Mouse (Mus musculus) CH12F3 (cell line): ENCODE results near the gene Magix.

Source experiments
- in situ Hi-C: fragments of 300-500 bp; cut with MboI; formaldehyde crosslinking; loops from 2 replicates; pipeline ENCODE4 v1.14.3; 2020; ENCODE audit warnings: low sequenced_read_pairs

Gene Magix

GRCm38 (mm10) chrX:7675001-7675380 is 6.1 kb downstream of the Magix start:
- in situ Hi-C loops: loop anchor here (25.0 kb wide), 1 partner anchor 213 kb away; no protein-coding TSS in a partner anchor

GRCm38 (mm10) chrX:7674284-7675000 is 6.6 kb downstream of the Magix start:
- in situ Hi-C loops: no loop called here

- in situ Hi-C loops: no loop called here
These were observed 7.3 kb downstream of the Magix start for GRCm38 (mm10) chrX:7673578-7674281.

GRCm38 (mm10) chrX:7672739-7673138 is 8.3 kb downstream of the Magix start:
- in situ Hi-C loops: no loop called here

GRCm38 (mm10) chrX:7670921-7671623 is 10.0 kb downstream of the Magix start, which contains the start of gene Plp2:
Gene Plp2 (minus strand): TSS chrX:7671390.
- in situ Hi-C loops: no loop called here

GRCm38 (mm10) chrX:7670390-7670881 is 10.6 kb downstream of the Magix start:
- in situ Hi-C loops: no loop called here

- in situ Hi-C loops: no loop called here
These were observed 15.1 kb downstream of the Magix start for GRCm38 (mm10) chrX:7665739-7666502.

- in situ Hi-C loops: no loop called here
These were observed 16.3 kb downstream of the Magix start for GRCm38 (mm10) chrX:7664791-7665190.

GRCm38 (mm10) chrX:7662936-7663335 is 18.1 kb downstream of the Magix start:
- in situ Hi-C loops: no loop called here

GRCm38 (mm10) chrX:7661086-7661485 is 20.0 kb downstream of the Magix start:
- in situ Hi-C loops: no loop called here

- in situ Hi-C loops: no loop called here
These were observed 22.1 kb downstream of the Magix start for GRCm38 (mm10) chrX:7658785-7659589.

GRCm38 (mm10) chrX:7658031-7658784 is 22.8 kb downstream of the Magix start:
- in situ Hi-C loops: no loop called here

GRCm38 (mm10) chrX:7657221-7657639 is 23.8 kb downstream of the Magix start, which contains the start of gene Prickle3:
Gene Prickle3 (plus strand): TSS chrX:7657260.
- in situ Hi-C loops: no loop called here

GRCm38 (mm10) chrX:7648671-7649304 is 32.3 kb downstream of the Magix start:
- in situ Hi-C loops: no loop called here

GRCm38 (mm10) chrX:7645349-7645748 is 35.7 kb downstream of the Magix start:
- in situ Hi-C loops: no loop called here

GRCm38 (mm10) chrX:7640785-7641184 is 40.3 kb downstream of the Magix start:
- in situ Hi-C loops: no loop called here

GRCm38 (mm10) chrX:7639536-7640325 is 41.3 kb downstream of the Magix start:
- in situ Hi-C loops: no loop called here
